Mouse (Mus musculus): ENCODE data around the gene Hoxd3. TPM values are rescaled to one million over a fixed set of nuclear protein-coding genes. Genes with fewer than 3 reads are reported as not detected.

Hoxd3 gene
- polyA plus RNA-seq, 1 experiment from 2014 or later, result 0.39 TPM

DNA sequence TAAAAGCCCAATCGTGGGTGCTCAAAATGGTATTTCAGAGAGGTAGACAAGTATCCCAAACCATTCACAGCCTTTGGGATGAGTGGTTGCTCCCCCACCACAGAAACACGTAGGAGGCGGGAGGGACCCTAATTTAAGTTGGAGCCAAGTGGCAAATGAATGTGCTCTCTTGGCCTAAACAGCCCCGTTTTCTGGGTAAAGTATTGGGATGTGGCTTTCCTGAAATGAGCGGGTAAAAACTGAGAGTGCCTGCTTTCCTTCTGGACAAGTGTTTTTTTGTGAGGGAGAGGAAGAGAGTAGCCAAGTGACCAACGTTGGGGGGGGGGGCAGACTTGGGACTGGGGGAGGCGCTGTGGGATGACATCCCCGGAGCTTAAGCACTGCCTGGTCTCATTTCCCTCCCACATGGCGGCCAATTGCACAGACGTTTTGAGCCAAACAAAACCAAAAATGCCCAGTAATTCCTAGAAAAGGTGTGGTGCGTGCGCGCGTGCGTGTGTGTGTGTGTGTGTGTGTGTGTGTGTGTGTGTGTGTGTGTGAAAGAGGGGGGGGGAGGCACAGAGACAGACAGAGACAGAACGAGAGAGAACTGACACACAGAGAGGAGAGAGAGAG lies 691 bp upstream of the Hoxd3 start:
- Histone ChIP-seq H3K9ac (ENCODE audit: low read length) (no peak overlapping the region), H3K9me3 (ENCODE audit: control insufficient read depth, low read length) (no peaks in the 10 kb centered on the region), H3K27me3 (ENCODE audit: control insufficient read depth, insufficient read depth, low read depth, low read length) (peaks cover 94% of the 10 kb centered on the region), H3K36me3 (ENCODE audit: control insufficient read depth, insufficient read depth, low read length) (no peaks in the 10 kb centered on the region), H3K4me1 (replicated peaks; ENCODE audit: control insufficient read depth, insufficient read depth, low read length) (peaks cover 5% of the 10 kb centered on the region; the same call in 1 of the 2 replicates), H3K4me2 (ENCODE audit: low read depth, low read length) (no peak overlapping the region), H3K4me3 (ENCODE audit: low read length) (no peak overlapping the region), H3K27ac (ENCODE audit: low read length) (no peak overlapping the region)
- under 1% methylated on average over 16 of the region's 16 CpGs for WGBS
- no peak for ATAC-seq (ENCODE audit: low read depth)

DNA sequence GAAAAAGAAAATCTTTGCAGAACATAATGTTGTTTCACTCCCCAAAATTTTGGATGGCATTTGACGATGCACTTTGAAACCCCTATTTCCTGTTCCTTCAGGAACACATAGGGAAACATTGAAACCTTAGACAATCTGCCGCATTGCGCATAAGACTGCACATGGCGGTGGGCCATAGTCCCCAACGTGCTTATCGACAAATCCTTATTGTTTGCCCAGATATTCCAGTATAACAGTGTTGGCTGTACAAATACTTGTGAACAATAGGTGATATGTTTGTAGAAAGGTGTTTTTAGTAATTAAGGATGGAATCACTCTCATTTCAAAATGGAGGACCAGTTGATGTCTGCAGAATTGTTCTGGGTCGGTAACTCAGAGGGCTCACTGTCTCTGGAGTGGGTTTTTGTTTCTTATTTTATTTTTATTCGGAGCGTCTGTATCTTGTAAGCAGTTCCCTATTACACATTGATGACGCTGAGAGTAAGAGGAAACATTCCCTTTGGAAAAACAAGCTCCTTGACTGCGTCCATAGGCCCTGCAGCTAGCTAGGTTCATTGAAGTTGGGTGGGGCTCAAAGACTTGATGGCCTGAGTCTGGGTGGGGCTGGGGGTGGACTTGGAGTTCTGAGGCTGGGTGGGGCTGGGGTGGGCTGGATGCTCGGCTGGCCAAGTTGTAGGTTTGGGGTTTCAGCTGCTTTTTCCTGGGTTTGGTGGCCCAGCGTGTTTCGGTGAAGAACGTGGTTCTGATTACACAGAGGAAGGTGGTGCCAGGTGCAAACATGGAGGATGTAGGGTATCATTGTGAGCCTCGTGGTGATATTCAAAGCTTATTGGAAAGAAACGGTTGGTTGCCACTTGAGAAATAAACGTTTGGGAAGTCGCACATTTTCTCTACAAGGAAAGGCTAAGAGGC lies 1.8 kb downstream of the Hoxd3 start:
- Histone ChIP-seq H3K4me1 (replicated peaks; ENCODE audit: control insufficient read depth, insufficient read depth, low read length) (peaks cover 5% of the 10 kb centered on the region; the same call in 1 of the 2 replicates), H3K27ac (ENCODE audit: low read length) (no peak overlapping the region), H3K9ac (ENCODE audit: low read length) (no peak overlapping the region), H3K4me2 (ENCODE audit: low read depth, low read length) (no peak overlapping the region), H3K9me3 (ENCODE audit: control insufficient read depth, low read length) (no peaks in the 10 kb centered on the region), H3K27me3 (ENCODE audit: control insufficient read depth, insufficient read depth, low read depth, low read length) (peaks cover 94% of the 10 kb centered on the region), H3K36me3 (ENCODE audit: control insufficient read depth, insufficient read depth, low read length) (no peaks in the 10 kb centered on the region), H3K4me3 (ENCODE audit: low read length) (no peak overlapping the region)
- no peak for ATAC-seq (ENCODE audit: low read depth)
- WGBS, result 6% methylated on average over 19 of the region's 19 CpGs

DNA sequence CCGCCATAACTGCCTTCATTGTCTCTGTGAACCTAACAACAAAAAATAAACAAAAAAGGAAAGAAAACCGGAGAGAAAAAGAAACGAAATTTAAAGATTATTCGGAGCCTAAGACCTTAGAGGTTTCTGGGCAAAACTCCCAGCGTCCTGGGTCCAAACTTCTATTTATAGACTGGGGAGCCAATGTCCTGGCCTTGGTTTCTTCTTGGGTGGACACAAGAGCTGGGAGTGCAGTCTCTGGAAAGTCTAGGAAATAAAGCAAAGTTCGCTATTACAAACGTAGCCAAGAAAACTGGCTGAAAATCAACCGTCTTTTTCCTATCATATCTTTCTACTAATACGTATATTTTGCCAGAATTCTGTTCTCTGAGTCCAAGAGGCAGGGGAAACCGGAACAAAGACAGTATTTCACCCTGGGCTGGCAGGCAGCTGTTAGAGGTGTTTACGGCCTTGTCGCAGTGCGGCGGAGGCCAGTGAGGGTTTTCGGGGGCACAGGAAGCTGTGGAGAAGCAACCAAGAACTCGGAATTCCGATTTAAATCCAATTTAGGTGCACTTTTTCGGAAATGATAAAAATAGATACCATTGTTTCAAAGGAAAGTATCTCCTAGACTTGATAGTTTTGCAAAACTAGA lies 2.5 kb downstream of the Hoxd3 start:
- H3K27me3 ChIP-seq (ENCODE audit: control insufficient read depth, insufficient read depth, low read depth, low read length), result peaks cover 93% of the 10 kb centered on the region
- H3K9me3 ChIP-seq (ENCODE audit: control insufficient read depth, low read length), result no peaks in the 10 kb centered on the region
- H3K27ac ChIP-seq (ENCODE audit: low read length), result no peak overlapping the region
- H3K4me1 ChIP-seq (replicated peaks; ENCODE audit: control insufficient read depth, insufficient read depth, low read length), result peaks cover 5% of the 10 kb centered on the region; the same call in 1 of the 2 replicates
- no peak for ATAC-seq (ENCODE audit: low read depth)
- H3K36me3 ChIP-seq (ENCODE audit: control insufficient read depth, insufficient read depth, low read length), result no peaks in the 10 kb centered on the region
- no peak overlapping the region for H3K9ac ChIP-seq (ENCODE audit: low read length)
- H3K4me3 ChIP-seq (ENCODE audit: low read length), result no peak overlapping the region
- WGBS, result 9% methylated on average over 18 of the region's 18 CpGs
- H3K4me2 ChIP-seq (ENCODE audit: low read depth, low read length), result no peak overlapping the region

DNA sequence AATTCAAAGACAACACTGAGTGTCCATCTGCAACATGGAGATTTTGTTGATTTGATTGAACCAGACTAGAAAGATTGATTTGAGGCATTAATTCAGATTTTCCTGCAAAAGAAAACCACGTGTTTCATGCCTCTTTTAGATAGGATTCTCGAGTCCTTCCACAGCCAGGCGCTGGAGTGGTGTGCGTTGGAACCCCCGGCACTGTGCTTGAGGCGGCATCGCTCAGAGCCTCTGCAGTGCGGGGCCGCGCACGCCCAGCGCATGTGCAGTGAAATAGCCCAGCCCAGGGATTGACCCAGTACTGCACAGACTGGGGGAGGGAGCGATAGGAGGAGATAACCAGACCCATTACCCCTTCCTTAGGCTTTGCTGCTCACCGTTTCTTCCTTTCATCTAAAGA lies 3.2 kb downstream of the Hoxd3 start:
- Histone ChIP-seq H3K4me2 (ENCODE audit: low read depth, low read length) (no peak overlapping the region), H3K4me3 (ENCODE audit: low read length) (no peak overlapping the region)
- ATAC-seq (ENCODE audit: low read depth), result no peak

DNA sequence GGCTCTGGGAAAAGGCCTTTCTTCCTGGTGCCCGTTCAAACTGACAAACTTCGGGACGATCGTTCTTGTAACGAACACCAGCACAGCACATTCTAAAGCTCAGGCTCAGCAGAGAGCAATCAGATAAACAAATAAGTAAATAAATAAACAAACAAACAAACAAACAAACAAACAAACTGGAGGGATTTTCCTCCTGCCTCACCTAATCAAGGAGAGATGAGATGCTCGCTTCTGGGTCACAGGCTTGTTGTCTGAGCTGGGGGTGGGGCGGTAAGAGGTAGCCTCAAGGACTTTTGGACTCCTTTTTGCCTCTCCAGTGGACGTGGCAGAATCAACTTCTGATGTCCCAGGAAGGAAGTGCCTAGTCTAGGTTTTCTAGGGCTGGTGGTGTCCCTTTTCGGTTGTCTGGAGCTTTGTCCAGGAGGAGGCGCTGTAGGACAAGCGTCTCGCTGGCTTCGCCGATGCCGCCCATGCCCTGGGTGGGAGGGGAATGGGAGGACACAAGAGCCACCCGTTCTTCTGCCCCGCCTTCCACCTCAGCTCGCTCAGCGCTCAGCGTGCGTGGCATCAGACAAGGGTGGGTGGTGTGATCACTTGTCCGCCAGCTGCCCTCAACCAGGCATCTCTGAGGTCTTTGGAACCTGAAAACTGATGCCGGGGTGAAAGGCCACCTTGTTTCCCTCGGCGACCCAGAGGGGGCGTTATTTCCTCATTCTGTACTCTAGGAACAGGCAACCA lies 3.9 kb downstream of the Hoxd3 start:
- Histone ChIP-seq H3K27me3 (ENCODE audit: control insufficient read depth, insufficient read depth, low read depth, low read length) (peaks cover 92% of the 10 kb centered on the region), H3K9me3 (ENCODE audit: control insufficient read depth, low read length) (no peaks in the 10 kb centered on the region), H3K27ac (ENCODE audit: low read length) (no peak overlapping the region), H3K4me1 (replicated peaks; ENCODE audit: control insufficient read depth, insufficient read depth, low read length) (peaks cover 5% of the 10 kb centered on the region; the same call in 1 of the 2 replicates), H3K9ac (ENCODE audit: low read length) (no peak overlapping the region), H3K4me3 (ENCODE audit: low read length) (peak overlapping the region; percentile 17; the same call in 1 of the 2 replicates), H3K4me2 (ENCODE audit: low read depth, low read length) (peak overlapping the region; percentile 52), H3K36me3 (ENCODE audit: control insufficient read depth, insufficient read depth, low read length) (no peaks in the 10 kb centered on the region)
- WGBS, result 5% methylated on average over 26 of the region's 26 CpGs
- peak; percentile 78 for ATAC-seq (ENCODE audit: low read depth)

More for the DNA sequence above, 3.2 kb downstream of the Hoxd3 start:
- WGBS, result under 1% methylated on average over 14 of the region's 14 CpGs
- H3K36me3 ChIP-seq (ENCODE audit: control insufficient read depth, insufficient read depth, low read length), result no peaks in the 10 kb centered on the region
- H3K27me3 ChIP-seq (ENCODE audit: control insufficient read depth, insufficient read depth, low read depth, low read length), result peaks cover 92% of the 10 kb centered on the region
- H3K9ac ChIP-seq (ENCODE audit: low read length), result no peak overlapping the region
- H3K27ac ChIP-seq (ENCODE audit: low read length), result no peak overlapping the region
- H3K9me3 ChIP-seq (ENCODE audit: control insufficient read depth, low read length), result no peaks in the 10 kb centered on the region
- H3K4me1 ChIP-seq (replicated peaks; ENCODE audit: control insufficient read depth, insufficient read depth, low read length), result peaks cover 5% of the 10 kb centered on the region; the same call in 1 of the 2 replicates

DNA sequence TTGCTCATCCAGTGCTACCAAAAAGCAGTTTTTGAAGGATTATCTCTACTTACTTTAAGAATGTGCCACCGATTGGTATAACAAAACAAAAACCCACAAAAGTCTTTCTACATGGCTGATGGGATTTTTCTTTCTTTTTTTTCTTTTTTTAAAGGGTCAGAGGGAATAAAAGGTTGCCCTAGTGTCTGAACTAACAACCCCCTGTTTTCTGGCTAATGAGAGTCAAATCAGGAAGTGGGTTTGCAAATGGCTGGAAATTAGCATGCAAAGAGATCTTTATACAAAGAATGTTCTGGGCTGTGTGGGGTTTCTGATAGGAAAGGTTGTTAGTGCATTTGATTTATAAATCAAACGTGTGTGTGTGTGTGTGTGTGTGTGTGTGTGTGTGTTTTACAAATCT lies 8.7 kb downstream of the Hoxd3 start:
- Histone ChIP-seq H3K9me3 (ENCODE audit: control insufficient read depth, low read length) (no peaks in the 10 kb centered on the region), H3K36me3 (ENCODE audit: control insufficient read depth, insufficient read depth, low read length) (no peaks in the 10 kb centered on the region), H3K4me1 (replicated peaks; ENCODE audit: control insufficient read depth, insufficient read depth, low read length) (peaks cover 2% of the 10 kb centered on the region; the same call in 1 of the 2 replicates), H3K4me2 (ENCODE audit: low read depth, low read length) (no peak overlapping the region), H3K9ac (ENCODE audit: low read length) (no peak overlapping the region), H3K27ac (ENCODE audit: low read length) (no peak overlapping the region), H3K4me3 (ENCODE audit: low read length) (no peak overlapping the region), H3K27me3 (ENCODE audit: control insufficient read depth, insufficient read depth, low read depth, low read length) (peaks cover 96% of the 10 kb centered on the region)
- 16% methylated on average over 2 of the region's 2 CpGs for WGBS
- no peak for ATAC-seq (ENCODE audit: low read depth)

DNA sequence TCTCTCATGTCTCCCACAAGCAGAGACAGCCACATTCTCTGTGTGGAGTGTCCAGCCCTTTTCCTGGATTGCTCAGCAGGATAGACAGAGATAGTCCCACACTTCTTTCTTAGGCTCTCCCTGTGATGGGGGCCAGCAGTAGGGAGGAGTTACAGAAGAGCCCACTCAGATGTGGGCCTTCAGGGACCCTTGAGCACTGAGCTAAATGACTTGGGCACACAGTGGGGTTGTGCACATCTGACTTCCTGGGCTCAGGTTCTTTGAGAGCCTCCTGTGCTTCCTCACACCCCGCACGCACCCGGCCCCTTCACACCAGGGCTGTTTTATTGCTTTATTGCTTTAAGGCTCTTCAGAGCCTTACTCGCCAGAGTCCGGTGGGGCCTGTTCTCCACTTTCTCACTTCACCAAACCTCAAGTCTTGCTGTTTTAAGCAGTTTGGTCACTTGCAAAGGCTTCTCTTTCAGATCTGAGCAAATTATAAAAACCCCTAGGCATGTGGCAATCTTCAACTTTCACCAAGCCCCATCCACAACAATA lies 9.3 kb downstream of the Hoxd3 start:
- Histone ChIP-seq H3K27ac (ENCODE audit: low read length) (no peak overlapping the region), H3K9me3 (ENCODE audit: control insufficient read depth, low read length) (no peaks in the 10 kb centered on the region), H3K4me3 (ENCODE audit: low read length) (no peak overlapping the region), H3K4me2 (ENCODE audit: low read depth, low read length) (no peak overlapping the region), H3K9ac (ENCODE audit: low read length) (no peak overlapping the region), H3K27me3 (ENCODE audit: control insufficient read depth, insufficient read depth, low read depth, low read length) (peaks cover 96% of the 10 kb centered on the region), H3K36me3 (ENCODE audit: control insufficient read depth, insufficient read depth, low read length) (no peaks in the 10 kb centered on the region), H3K4me1 (replicated peaks; ENCODE audit: control insufficient read depth, insufficient read depth, low read length) (no peaks in the 10 kb centered on the region; the same call in 1 of the 2 replicates)
- ATAC-seq (ENCODE audit: low read depth), result no peak
- whole genome bisulfite sequencing, result 9% methylated on average over 5 of the region's 5 CpGs

DNA sequence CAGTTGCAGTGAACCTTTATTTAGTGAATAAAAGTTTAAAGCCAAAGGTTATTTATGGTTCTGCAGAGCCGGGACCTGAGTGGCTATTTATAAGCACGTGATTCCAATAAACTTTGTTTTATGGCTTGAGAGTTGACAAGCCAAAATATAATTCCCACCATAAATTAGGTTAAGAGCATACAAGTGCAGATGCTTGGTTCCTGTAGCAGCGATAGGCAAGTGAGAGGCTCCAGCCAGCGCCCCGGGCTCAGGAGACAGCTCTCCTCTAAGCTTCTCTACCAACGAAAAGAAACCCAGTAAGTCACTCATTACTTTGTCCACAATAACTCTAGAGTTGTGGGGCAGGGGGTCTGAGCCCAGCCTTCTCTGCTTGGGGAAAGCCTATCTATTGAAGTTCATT lies 10.2 kb downstream of the Hoxd3 start:
- Histone ChIP-seq H3K36me3 (ENCODE audit: control insufficient read depth, insufficient read depth, low read length) (no peaks in the 10 kb centered on the region), H3K27me3 (ENCODE audit: control insufficient read depth, insufficient read depth, low read depth, low read length) (peaks cover 97% of the 10 kb centered on the region), H3K9ac (ENCODE audit: low read length) (no peak overlapping the region), H3K4me1 (replicated peaks; ENCODE audit: control insufficient read depth, insufficient read depth, low read length) (no peaks in the 10 kb centered on the region), H3K27ac (ENCODE audit: low read length) (no peak overlapping the region), H3K4me2 (ENCODE audit: low read depth, low read length) (no peak overlapping the region), H3K4me3 (ENCODE audit: low read length) (no peak overlapping the region), H3K9me3 (ENCODE audit: control insufficient read depth, low read length) (no peaks in the 10 kb centered on the region)
- WGBS, result 10% methylated on average over 6 of the region's 6 CpGs
- ATAC-seq (ENCODE audit: low read depth), result no peak
